Mouse (Mus musculus) adrenal gland, adult 18-20 months (tissue): Measurements from ENCODE around the gene I830077J02Rik. TPM values are rescaled to one million over a fixed set of nuclear protein-coding genes. Genes with fewer than 3 reads are reported as not detected.
A peak's percentile ranks its signal among the peaks of the same experiment; 100 is the strongest.
"Not testable (repeated sequence)": the region's sequence is repeated elsewhere in the genome, so short reads cannot be mapped to it uniquely, and the experiment has no call there.

Experiments
- DNase-seq, 2 experiments: peaks; one replicate each; pipeline ENCODE4 v3.0.0; 2021 to 2022; ENCODE audit warnings: low spot score in 2 of 2
- total RNA-seq, 2 experiments: library from RNA; stranded (reverse); gene quantifications; 1 replicate in 1 of 2; 2 replicates in 1 of 2; pipeline ENCODE4 v1.2.3; 2021

Gene I830077J02Rik
- total RNA-seq, 2 experiments from 2014 or later, result 1.0 to 1.2 TPM

- DNase-seq, result not testable (repeated sequence)
These were observed 11.7 kb downstream of the I830077J02Rik start for GRCm38 (mm10) chr3:105920743-105921142.

GRCm38 (mm10) chr3:105918355-105918745, 14.1 kb downstream of the I830077J02Rik start:
- DNase-seq, result no peak

GRCm38 (mm10) chr3:105917656-105918354, 14.7 kb downstream of the I830077J02Rik start:
- no peak for DNase-seq

GRCm38 (mm10) chr3:105916455-105916854, 16.0 kb downstream of the I830077J02Rik start:
- DNase-seq, result not testable (repeated sequence)

GRCm38 (mm10) chr3:105915281-105915680, 17.2 kb downstream of the I830077J02Rik start:
- DNase-seq, result no peak

GRCm38 (mm10) chr3:105913839-105914681, 18.4 kb downstream of the I830077J02Rik start:
- DNase-seq, result no peak

GRCm38 (mm10) chr3:105912097-105912880, 20.2 kb downstream of the I830077J02Rik start:
- DNase-seq, result no peak

- no peak for DNase-seq
These were observed 21.8 kb downstream of the I830077J02Rik start for GRCm38 (mm10) chr3:105910519-105911190.

GRCm38 (mm10) chr3:105908976-105909375, 23.5 kb downstream of the I830077J02Rik start:
- DNase-seq, result no peak

- DNase-seq, result no peak
These were observed 24.4 kb downstream of the I830077J02Rik start for GRCm38 (mm10) chr3:105907956-105908655.

- no peak for DNase-seq
These were observed 27.7 kb downstream of the I830077J02Rik start for GRCm38 (mm10) chr3:105904721-105905120.

GRCm38 (mm10) chr3:105904213-105904612, 28.3 kb downstream of the I830077J02Rik start:
- DNase-seq, result no peak

GRCm38 (mm10) chr3:105901468-105901867, 31.0 kb downstream of the I830077J02Rik start:
- DNase-seq, result no peak

- DNase-seq, result no peak
These were observed 31.7 kb downstream of the I830077J02Rik start for GRCm38 (mm10) chr3:105900716-105901115.

- no peak for DNase-seq
These were observed 32.2 kb downstream of the I830077J02Rik start for GRCm38 (mm10) chr3:105900266-105900665.

- DNase-seq, result peak; percentile 81 to 85
These were observed 32.9 kb downstream of the I830077J02Rik start for GRCm38 (mm10) chr3:105899394-105900147.

- DNase-seq, result no peak
These were observed 33.6 kb downstream of the I830077J02Rik start for GRCm38 (mm10) chr3:105898861-105899260.

GRCm38 (mm10) chr3:105898325-105898724, 34.1 kb downstream of the I830077J02Rik start:
- DNase-seq, result peak in 1 of 2 experiments; percentile 39

- DNase-seq, result no peak
These were observed 35.7 kb downstream of the I830077J02Rik start for GRCm38 (mm10) chr3:105896811-105897210.
